Mouse (Mus musculus) hindbrain, embryonic 11.5 days (tissue): Measurements from ENCODE around the gene Cacng3. TPM values are rescaled to one million over a fixed set of nuclear protein-coding genes. Genes with fewer than 3 reads are reported as not detected.

Experiments
- ATAC-seq: fragments of 200-750 bp; cut with Nextera tagmentation; 2 replicates; pipeline ENCODE4 v1.8.0; 2017; ENCODE audit warnings: mild to moderate bottlenecking, moderate TSS enrichment, moderate library complexity; ENCODE audit not compliant: low FRiP score
- DNase-seq: peaks from one replicate; pipeline ENCODE4 v3.0.0-alpha.2; 2015; ENCODE audit warnings: low spot score
- H3K27ac ChIP-seq: fragments of 300-500 bp; sonication (generic); 2 replicates; pipeline ENCODE4 v1.5.1; 2014; ENCODE audit warnings: mild to moderate bottlenecking, low read depth, low read length
- H3K27me3 ChIP-seq: fragments of 300-500 bp; sonication (generic); 2 replicates; pipeline ENCODE4 v1.6.1; 2014; ENCODE audit warnings: mild to moderate bottlenecking, low read length, moderate library complexity, mixed read lengths; ENCODE audit not compliant: control insufficient read depth, insufficient read depth
- H3K36me3 ChIP-seq: fragments of 300-500 bp; sonication (generic); 2 replicates; pipeline ENCODE4 v1.6.1; 2014; ENCODE audit warnings: mild to moderate bottlenecking, low read length, moderate library complexity, mixed read lengths; ENCODE audit not compliant: control insufficient read depth, insufficient read depth
- H3K4me1 ChIP-seq: fragments of 300-500 bp; sonication (generic); replicated peaks from 2 replicates; pipeline ENCODE4 v1.6.1; 2014; ENCODE audit warnings: low read length, mixed read lengths; ENCODE audit not compliant: control insufficient read depth, insufficient read depth
- H3K4me2 ChIP-seq: fragments of 300-500 bp; sonication (generic); replicated peaks from 2 replicates; pipeline ENCODE4 v1.6.1; 2014; ENCODE audit warnings: mild to moderate bottlenecking, low read depth, low read length
- H3K4me3 ChIP-seq: fragments of 300-500 bp; sonication (generic); 2 replicates; pipeline ENCODE4 v1.5.1; 2014; ENCODE audit warnings: low read depth, low read length
- H3K9ac ChIP-seq: fragments of 300-500 bp; sonication (generic); 2 replicates; pipeline ENCODE4 v1.6.1; 2014; ENCODE audit warnings: low read depth, low read length
- H3K9me3 ChIP-seq: fragments of 300-500 bp; sonication (generic); 2 replicates; pipeline ENCODE4 v1.6.1; 2016; ENCODE audit warnings: low read length; ENCODE audit not compliant: control insufficient read depth
- WGBS: fragments of 180-500 bp; shearing (Covaris S2); extraction: QIAGEN DNeasy Blood & Tissue Kit; methylation state at CpG from one replicate; pipeline ENCODE4 v1.1.7; 2014; 5-methylcytosine and 5-hydroxymethylcytosine counted together
- polyA plus RNA-seq: library from polyadenylated mRNA; unstranded; fragments of >200 nt; fragmentation: Nextera tagmentation; extraction: Ambion mirVana; gene quantifications from 2 replicates; pipeline ENCODE4 v1.2.1, GENCODE M21; 2014

Cacng3 gene
- polyA plus RNA-seq, 1 experiment from 2014 or later = 2.1 TPM

- H3K27me3 ChIP-seq = no peaks in the 10 kb centered on the region
- H3K4me2 ChIP-seq = no peak overlapping the region
- no peak overlapping the region for H3K9ac ChIP-seq
- no peak overlapping the region for H3K27ac ChIP-seq
- no peak for DNase-seq
- H3K36me3 ChIP-seq = no peaks in the 10 kb centered on the region
- 49% methylated on average over 7 of the region's 7 CpGs for WGBS
- H3K4me1 ChIP-seq = no peaks in the 10 kb centered on the region
- H3K4me3 ChIP-seq = no peak overlapping the region
- ATAC-seq = no peak
- no peaks in the 10 kb centered on the region for H3K9me3 ChIP-seq
These were observed 58.6 kb downstream of the Cacng3 start for GRCm38 (mm10) chr7:122728846-122729245.

GRCm38 (mm10) chr7:122735323-122735722 lies 65.0 kb downstream of the Cacng3 start:
- Histone ChIP-seq H3K27ac (no peak overlapping the region), H3K4me1 (no peaks in the 10 kb centered on the region), H3K36me3 (no peaks in the 10 kb centered on the region), H3K9me3 (no peaks in the 10 kb centered on the region), H3K27me3 (no peaks in the 10 kb centered on the region), H3K4me3 (no peak overlapping the region), H3K4me2 (no peak overlapping the region), H3K9ac (no peak overlapping the region)
- ATAC-seq (no peak), DNase-seq (peak; percentile 12)
- 62% methylated on average over 11 of the region's 11 CpGs for WGBS

GRCm38 (mm10) chr7:122738541-122738940 lies 68.2 kb downstream of the Cacng3 start:
- H3K4me2 ChIP-seq = no peak overlapping the region
- no peaks in the 10 kb centered on the region for H3K36me3 ChIP-seq
- H3K9me3 ChIP-seq = no peaks in the 10 kb centered on the region
- no peaks in the 10 kb centered on the region for H3K27me3 ChIP-seq
- no peak for ATAC-seq
- no peaks in the 10 kb centered on the region for H3K4me1 ChIP-seq
- H3K9ac ChIP-seq = no peak overlapping the region
- WGBS = 55% methylated on average over 5 of the region's 5 CpGs
- H3K27ac ChIP-seq = no peak overlapping the region
- DNase-seq = no peak
- H3K4me3 ChIP-seq = no peak overlapping the region

GRCm38 (mm10) chr7:122740663-122741062 lies 70.4 kb downstream of the Cacng3 start:
- DNase-seq (no peak), ATAC-seq (no peak)
- 91% methylated on average over 2 of the region's 2 CpGs for WGBS

GRCm38 (mm10) chr7:122755920-122756603 lies 85.8 kb downstream of the Cacng3 start:
- H3K4me3 ChIP-seq = no peak overlapping the region
- no peaks in the 10 kb centered on the region for H3K36me3 ChIP-seq
- ATAC-seq (no peak), DNase-seq (no peak)
- no peaks in the 10 kb centered on the region for H3K9me3 ChIP-seq
- no peak overlapping the region for H3K9ac ChIP-seq
- no peaks in the 10 kb centered on the region for H3K27me3 ChIP-seq
- WGBS = 80% methylated on average over 5 of the region's 5 CpGs
- H3K27ac ChIP-seq = no peak overlapping the region
- no peak overlapping the region for H3K4me2 ChIP-seq
- H3K4me1 ChIP-seq = no peaks in the 10 kb centered on the region

More at GRCm38 (mm10) chr7:122740663-122741062, 70.4 kb downstream of the Cacng3 start:
- no peak overlapping the region for H3K4me3 ChIP-seq
- H3K4me1 ChIP-seq = no peaks in the 10 kb centered on the region
- H3K9me3 ChIP-seq = no peaks in the 10 kb centered on the region
- H3K36me3 ChIP-seq = no peaks in the 10 kb centered on the region
- no peak overlapping the region for H3K4me2 ChIP-seq
- no peaks in the 10 kb centered on the region for H3K27me3 ChIP-seq
- H3K27ac ChIP-seq = no peak overlapping the region
- H3K9ac ChIP-seq = no peak overlapping the region

- H3K4me1 ChIP-seq = no peaks in the 10 kb centered on the region
- H3K9me3 ChIP-seq = no peaks in the 10 kb centered on the region
- H3K4me2 ChIP-seq = no peak overlapping the region
- H3K27me3 ChIP-seq = no peaks in the 10 kb centered on the region
- no peak overlapping the region for H3K4me3 ChIP-seq
- no peak for ATAC-seq
- WGBS = 60% methylated on average over 3 of the region's 3 CpGs
- no peak for DNase-seq
- H3K36me3 ChIP-seq = no peaks in the 10 kb centered on the region
- no peak overlapping the region for H3K27ac ChIP-seq
- H3K9ac ChIP-seq = no peak overlapping the region
These were observed 88.4 kb downstream of the Cacng3 start for GRCm38 (mm10) chr7:122758645-122759044.

GRCm38 (mm10) chr7:122764506-122764905 lies 94.2 kb downstream of the Cacng3 start:
- Histone ChIP-seq H3K36me3 (no peaks in the 10 kb centered on the region), H3K4me3 (no peak overlapping the region), H3K9me3 (no peaks in the 10 kb centered on the region), H3K27ac (no peak overlapping the region), H3K4me2 (no peak overlapping the region), H3K27me3 (no peaks in the 10 kb centered on the region), H3K9ac (no peak overlapping the region), H3K4me1 (no peaks in the 10 kb centered on the region)
- DNase-seq (no peak), ATAC-seq (no peak)
- 87% methylated on average over 5 of the region's 5 CpGs for WGBS

GRCm38 (mm10) chr7:122768292-122769020 lies 98.2 kb downstream of the Cacng3 start:
- 82% methylated on average over 27 of the region's 27 CpGs for WGBS
- H3K4me2 ChIP-seq = no peak overlapping the region

GRCm38 (mm10) chr7:122779601-122780000 lies 109.3 kb downstream of the Cacng3 start:
- H3K9me3 ChIP-seq = no peaks in the 10 kb centered on the region
- H3K4me2 ChIP-seq = no peak overlapping the region
- no peaks in the 10 kb centered on the region for H3K4me1 ChIP-seq
- WGBS = 86% methylated on average over 7 of the region's 7 CpGs
- no peak overlapping the region for H3K27ac ChIP-seq
- ATAC-seq (no peak), DNase-seq (no peak)
- no peaks in the 10 kb centered on the region for H3K36me3 ChIP-seq
- no peaks in the 10 kb centered on the region for H3K27me3 ChIP-seq
- H3K4me3 ChIP-seq = no peak overlapping the region
- no peak overlapping the region for H3K9ac ChIP-seq

More at GRCm38 (mm10) chr7:122768292-122769020, 98.2 kb downstream of the Cacng3 start:
- Histone ChIP-seq H3K4me3 (no peak overlapping the region), H3K4me1 (no peaks in the 10 kb centered on the region), H3K27ac (no peak overlapping the region), H3K9me3 (no peaks in the 10 kb centered on the region), H3K36me3 (no peaks in the 10 kb centered on the region), H3K9ac (no peak overlapping the region), H3K27me3 (no peaks in the 10 kb centered on the region)
- ATAC-seq (no peak), DNase-seq (no peak)
